In genomic region chr11:23633879-23634215, GRCm38 (mm10) we compare ENCODE assay signal across 8 mouse cellular contexts. TPM values are rescaled to one million over a fixed set of nuclear protein-coding genes. Genes with fewer than 3 reads are reported as not detected.
A peak's percentile ranks its signal among the peaks of the same experiment; 100 is the strongest.
DNase-seq lines count a peak whose midpoint lies in the region; ATAC-seq and TF ChIP-seq lines count a peak whose summit lies in the region.

No protein-coding gene starts in this region.

- no peak for TF ChIP-seq CTCF in testis, adult 2 months (IDR thresholded peaks at IDR 0.05; ENCODE audit: control insufficient read depth, insufficient read depth, insufficient replicate concordance, low read depth, low read length)

- H3K4me3 ChIP-seq in testis, adult 2 months (ENCODE audit: control insufficient read depth, low read depth, low read length): peak overlapping the region; percentile 68
- H3K4me3 ChIP-seq in liver, embryonic 12.5 days: peak overlapping the region; percentile 85

- H3K9me3 ChIP-seq in liver, embryonic 12.5 days (replicated peaks): no peaks in the 10 kb centered on the region

- WGBS in liver, embryonic 12.5 days (ENCODE audit: insufficient replicate concordance): 9% methylated on average over 7 of the region's 7 CpGs

- no peak overlapping the region for H3K27ac ChIP-seq in testis, adult 2 months (ENCODE audit: control insufficient read depth, insufficient read depth, low read depth, low read length)
- peak overlapping the region; percentile 60 for H3K27ac ChIP-seq in liver, embryonic 12.5 days

- H3K4me1 ChIP-seq in testis, adult 2 months (ENCODE audit: control insufficient read depth, insufficient read depth, low read length): peaks cover 6% of the 10 kb centered on the region
- peaks cover 14% of the 10 kb centered on the region for H3K4me1 ChIP-seq in liver, embryonic 12.5 days

- no peak for TF ChIP-seq POLR2A in testis, adult 2 months (IDR thresholded peaks at IDR 0.05; ENCODE audit: control insufficient read depth, low read depth, low read length)

- H3K27me3 ChIP-seq in testis, adult 2 months (ENCODE audit: control insufficient read depth, insufficient read depth, low read length): no peaks in the 10 kb centered on the region
- no peaks in the 10 kb centered on the region for H3K27me3 ChIP-seq in liver, embryonic 12.5 days (replicated peaks)

- peak overlapping the region; percentile 94 for H3K9ac ChIP-seq in liver, embryonic 12.5 days

- peak overlapping the region; percentile 91 for H3K4me2 ChIP-seq in liver, embryonic 12.5 days

- DNase-seq in frontal cortex, postnatal 10 days (ENCODE audit: low spot score in 2 of 2): no peak
- DNase-seq in testis, postnatal 10 days (ENCODE audit: low spot score): no peak
- DNase-seq in urinary bladder, adult 18-20 months (ENCODE audit: low spot score in 2 of 2): no peak
- no peak for DNase-seq in layer of hippocampus, postnatal 10 days (ENCODE audit: low spot score in 2 of 2)

- peak; percentile 41; the same call in 1 of the 2 replicates for ATAC-seq in frontal cortex, adult (ENCODE audit: low TSS enrichment)
- no peak for ATAC-seq in liver, embryonic 12.5 days
- no peak for ATAC-seq in activated CD4-positive, CD25-positive, alpha-beta regulatory T cell, adult 4 months

- H3K36me3 ChIP-seq in testis, adult 2 months (ENCODE audit: control insufficient read depth, insufficient read depth, low read length): peaks cover under 1% of the 10 kb centered on the region; the same call in 1 of the 2 replicates
- H3K36me3 ChIP-seq in liver, embryonic 12.5 days: peaks cover 14% of the 10 kb centered on the region

RNA-seq across cellular contexts. Expression of gene 0610010F05Rik, which starts 0.4 kb away (rescaled TPM):
- 10.4 and 12.0 TPM in 2 replicates for polyA plus RNA-seq in testis, adult 2 months (2012; rRNA removed)
- polyA plus RNA-seq in liver, embryonic 12.5 days (2016; fragmentation: Nextera tagmentation; extraction: Ambion mirVana): 17.0 and 18.1 TPM in 2 replicates
- total RNA-seq in layer of hippocampus, postnatal 10 days (2021): 10 to 100 TPM; 66.0 to 69.2 TPM
- 1 to 10 TPM; 1.7 to 2.3 TPM for polyA plus RNA-seq in activated CD4-positive, CD25-positive, alpha-beta regulatory T cell, adult 4 months (2017; shearing (Covaris generic))

RNA-seq across cellular contexts. Expression of gene Pus10, which starts 31.6 kb away (rescaled TPM):
- 7.2 and 7.9 TPM in 2 replicates for polyA plus RNA-seq in testis, adult 2 months (2012; rRNA removed)
- polyA plus RNA-seq in liver, embryonic 12.5 days (2016; fragmentation: Nextera tagmentation; extraction: Ambion mirVana): 21.8 and 22.6 TPM in 2 replicates
- total RNA-seq in layer of hippocampus, postnatal 10 days (2021): 10 to 100 TPM; 13.7 to 21.0 TPM
- 10 to 100 TPM; 20.9 to 22.7 TPM for polyA plus RNA-seq in activated CD4-positive, CD25-positive, alpha-beta regulatory T cell, adult 4 months (2017; shearing (Covaris generic))

RNA-seq across cellular contexts. Expression of gene Pex13, which starts 31.9 kb away (rescaled TPM):
- 32.7 and 35.5 TPM in 2 replicates for polyA plus RNA-seq in testis, adult 2 months (2012; rRNA removed)
- polyA plus RNA-seq in liver, embryonic 12.5 days (2016; fragmentation: Nextera tagmentation; extraction: Ambion mirVana): 15.0 and 18.0 TPM in 2 replicates
- 10 to 100 TPM; 23.6 to 25.9 TPM for total RNA-seq in layer of hippocampus, postnatal 10 days (2021)
- polyA plus RNA-seq in activated CD4-positive, CD25-positive, alpha-beta regulatory T cell, adult 4 months (2017; shearing (Covaris generic)): 10 to 100 TPM; 10.4 to 11.7 TPM
